Mouse (Mus musculus) hematopoietic multipotent progenitor cell, adult 10-12 weeks (in vitro differentiated cells): ENCODE results near the gene Yaf2. TPM values are rescaled to one million over a fixed set of nuclear protein-coding genes. Genes with fewer than 3 reads are reported as not detected.

Experiments used
- polyA plus RNA-seq: library from polyadenylated mRNA; stranded (reverse); fragments of >175 nt; gene quantifications from 2 replicates; pipeline ENCODE4 v1.2.3, GENCODE M21; 2012; ENCODE audit warnings: low replicate concordance

Gene Yaf2
- 16.8 and 20.5 TPM in 2 replicates for polyA plus RNA-seq

GRCm38 (mm10) chr15:93336925-93337761 is at the start of gene Yaf2:
TSS of gene Yaf2 (minus strand) at chr15:93336935.

GRCm38 (mm10) chr15:93274679-93275583 is 61.8 kb downstream of the Yaf2 start, which contains the start of gene Gxylt1:
TSS of gene Gxylt1 (minus strand) at chr15:93275179.

Other genes with a start within 250 kb of the Yaf2 start
- gene Gxylt1, start 61.8 kb downstream of the Yaf2 start, polyA plus RNA-seq: 3.3 and 4.8 TPM in 2 replicates
- 85.7 and 132 TPM in 2 replicates for gene Zcrb1, start 61.4 kb upstream of the Yaf2 start, polyA plus RNA-seq
- 5.5 and 7.0 TPM in 2 replicates for gene Pphln1, start 61.4 kb upstream of the Yaf2 start, polyA plus RNA-seq